Mouse (Mus musculus) spleen, adult 2 months (tissue): ENCODE data around the gene Cyth4.

ENCODE experiments used
- CTCF ChIP-seq: fragments of 200-500 bp; IDR thresholded peaks from 2 replicates; pipeline ENCODE4 v1.5.1; 2011; ENCODE audit warnings: mild to moderate bottlenecking, inconsistent platforms; ENCODE audit not compliant: insufficient read depth, insufficient read length, insufficient replicate concordance; ENCODE audit errors: extremely low read depth
- POLR2A ChIP-seq: fragments of 200-500 bp; IDR thresholded peaks from 2 replicates; pipeline ENCODE4 v1.6.1; 2011; ENCODE audit warnings: low read depth, low read length, inconsistent platforms

GRCm38 (mm10) chr15:78572658-78573397 is 24.0 kb upstream of the Cyth4 start, which contains the start of gene Rac2:
- TF ChIP-seq POLR2A: peak; percentile 95
- no peak for TF ChIP-seq CTCF
